Mouse (Mus musculus) heart, embryonic 15.5 days (tissue): ENCODE measurements around the gene Atg101. TPM values are rescaled to one million over a fixed set of nuclear protein-coding genes. Genes with fewer than 3 reads are reported as not detected.

ENCODE experiments used
- ATAC-seq: fragments of 200-750 bp; cut with Nextera tagmentation; replicated peaks from 2 replicates; pipeline ENCODE4 v1.8.0; 2017; ENCODE audit warnings: low read depth, moderate TSS enrichment; ENCODE audit not compliant: insufficient number of reproducible peaks, insufficient read depth, low FRiP score
- H3K27ac ChIP-seq: fragments of 300-500 bp; sonication (generic); 2 replicates; pipeline ENCODE4 v1.5.1; 2015; ENCODE audit warnings: mild to moderate bottlenecking, inconsistent platforms
- H3K27me3 ChIP-seq: fragments of 300-500 bp; sonication (generic); 2 replicates; pipeline ENCODE4 v1.6.1; 2015; ENCODE audit warnings: inconsistent platforms
- H3K36me3 ChIP-seq: fragments of 300-500 bp; sonication (generic); 2 replicates; pipeline ENCODE4 v1.6.1; 2015; ENCODE audit warnings: mild to moderate bottlenecking, inconsistent platforms
- H3K4me1 ChIP-seq: fragments of 300-500 bp; sonication (generic); replicated peaks from 2 replicates; pipeline ENCODE4 v1.6.1; 2015; ENCODE audit warnings: inconsistent platforms
- H3K4me2 ChIP-seq: fragments of 300-500 bp; sonication (generic); 2 replicates; pipeline ENCODE4 v1.6.1; 2015; ENCODE audit warnings: inconsistent platforms, mild to moderate bottlenecking, moderate library complexity
- H3K4me3 ChIP-seq: fragments of 300-500 bp; sonication (generic); 2 replicates; pipeline ENCODE4 v1.5.1; 2015; ENCODE audit warnings: mild to moderate bottlenecking, inconsistent platforms
- H3K9ac ChIP-seq: fragments of 300-500 bp; sonication (generic); 2 replicates; pipeline ENCODE4 v1.6.1; 2015; ENCODE audit warnings: mild to moderate bottlenecking, inconsistent platforms
- H3K9me3 ChIP-seq: fragments of 300-500 bp; sonication (generic); replicated peaks from 2 replicates; pipeline ENCODE4 v1.6.1; 2016; ENCODE audit warnings: inconsistent platforms
- WGBS: fragments of 180-500 bp; shearing (Covaris S2); methylation state at CpG from one replicate; pipeline ENCODE4 v1.1.7; 2015; ENCODE audit warnings: mixed read lengths; 5-methylcytosine and 5-hydroxymethylcytosine counted together
- polyA plus RNA-seq: library from polyadenylated mRNA; unstranded; fragments of >200 nt; fragmentation: Nextera tagmentation; extraction: Ambion mirVana; gene quantifications from 2 replicates; pipeline ENCODE4 v1.2.1, GENCODE M21; 2015

Gene Atg101
- polyA plus RNA-seq, 1 experiment from 2014 or later: 52.0 TPM

GRCm38 (mm10) chr15:101242645-101243044, 41.4 kb upstream of the Atg101 start:
- peak overlapping the region; percentile 98 for H3K27ac ChIP-seq
- no peaks in the 10 kb centered on the region for H3K27me3 ChIP-seq
- no peaks in the 10 kb centered on the region for H3K9me3 ChIP-seq
- WGBS: 21% methylated on average over 8 of the region's 8 CpGs
- peaks cover 55% of the 10 kb centered on the region for H3K4me1 ChIP-seq
- H3K9ac ChIP-seq: peak overlapping the region; percentile 47; the same call in 1 of the 2 replicates
- no peak overlapping the region for H3K4me3 ChIP-seq
- H3K4me2 ChIP-seq: no peak overlapping the region; the same call in 1 of the 2 replicates
- no peaks in the 10 kb centered on the region for H3K36me3 ChIP-seq
- no peak for ATAC-seq

GRCm38 (mm10) chr15:101244012-101244411, 40.1 kb upstream of the Atg101 start:
- Histone ChIP-seq H3K9me3 (no peaks in the 10 kb centered on the region), H3K27ac (0 out of 2 replicates have a peak overlapping the region, but pooled peaks have one; percentile 9), H3K4me1 (peaks cover 62% of the 10 kb centered on the region), H3K4me3 (no peak overlapping the region), H3K4me2 (no peak overlapping the region), H3K36me3 (no peaks in the 10 kb centered on the region), H3K9ac (no peak overlapping the region), H3K27me3 (no peaks in the 10 kb centered on the region)
- WGBS: 66% methylated on average over 3 of the region's 3 CpGs
- ATAC-seq: no peak

- H3K9ac ChIP-seq: peak overlapping the region; percentile 55
- H3K27ac ChIP-seq: peak overlapping the region; percentile 94
- H3K27me3 ChIP-seq: no peaks in the 10 kb centered on the region
- 2% methylated on average over 54 of the region's 56 CpGs for WGBS
- H3K9me3 ChIP-seq: no peaks in the 10 kb centered on the region
- peak overlapping the region; percentile 73 for H3K4me2 ChIP-seq
- peaks cover 54% of the 10 kb centered on the region for H3K4me1 ChIP-seq
- peak; percentile 95 for ATAC-seq
- H3K4me3 ChIP-seq: peak overlapping the region; percentile 49
- H3K36me3 ChIP-seq: no peaks in the 10 kb centered on the region
These were observed 37.6 kb upstream of the Atg101 start for GRCm38 (mm10) chr15:101246231-101247154.

- Histone ChIP-seq H3K27me3 (no peaks in the 10 kb centered on the region), H3K36me3 (no peaks in the 10 kb centered on the region), H3K4me1 (peaks cover 48% of the 10 kb centered on the region), H3K4me2 (peak overlapping the region; percentile 73), H3K9me3 (no peaks in the 10 kb centered on the region), H3K27ac (peak overlapping the region; percentile 94), H3K4me3 (peak overlapping the region; percentile 49; the same call in 1 of the 2 replicates), H3K9ac (no peak overlapping the region)
- ATAC-seq: no peak
- WGBS: 86% methylated on average over 1 of the region's 1 CpGs
These were observed 36.9 kb upstream of the Atg101 start for GRCm38 (mm10) chr15:101247155-101247498.

- peak overlapping the region; percentile 94 for H3K27ac ChIP-seq
- ATAC-seq: no peak
- H3K36me3 ChIP-seq: no peaks in the 10 kb centered on the region
- WGBS: 15% methylated on average over 5 of the region's 5 CpGs
- peak overlapping the region; percentile 35; the same call in 1 of the 2 replicates for H3K9ac ChIP-seq
- H3K4me1 ChIP-seq: peaks cover 40% of the 10 kb centered on the region
- H3K4me2 ChIP-seq: peak overlapping the region; percentile 38; the same call in 1 of the 2 replicates
- no peaks in the 10 kb centered on the region for H3K27me3 ChIP-seq
- H3K9me3 ChIP-seq: no peaks in the 10 kb centered on the region
- no peak overlapping the region for H3K4me3 ChIP-seq
These were observed 35.9 kb upstream of the Atg101 start for GRCm38 (mm10) chr15:101248029-101248710.

GRCm38 (mm10) chr15:101250220-101250800, 33.8 kb upstream of the Atg101 start:
- no peaks in the 10 kb centered on the region for H3K9me3 ChIP-seq
- no peak for ATAC-seq
- WGBS: 66% methylated on average over 9 of the region's 9 CpGs

GRCm38 (mm10) chr15:101251930-101252329, 32.1 kb upstream of the Atg101 start:
- Histone ChIP-seq H3K27ac (no peak overlapping the region), H3K9ac (no peak overlapping the region), H3K9me3 (no peaks in the 10 kb centered on the region), H3K4me1 (peaks cover 54% of the 10 kb centered on the region), H3K4me3 (no peak overlapping the region), H3K4me2 (no peak overlapping the region), H3K27me3 (no peaks in the 10 kb centered on the region), H3K36me3 (no peaks in the 10 kb centered on the region)
- WGBS: 90% methylated on average over 5 of the region's 5 CpGs
- no peak for ATAC-seq

More at GRCm38 (mm10) chr15:101250220-101250800, 33.8 kb upstream of the Atg101 start:
- no peak overlapping the region for H3K4me2 ChIP-seq
- no peaks in the 10 kb centered on the region for H3K36me3 ChIP-seq
- peaks cover 47% of the 10 kb centered on the region for H3K4me1 ChIP-seq
- H3K4me3 ChIP-seq: no peak overlapping the region
- no peaks in the 10 kb centered on the region for H3K27me3 ChIP-seq
- H3K27ac ChIP-seq: no peak overlapping the region
- H3K9ac ChIP-seq: no peak overlapping the region

- Histone ChIP-seq H3K4me3 (no peak overlapping the region), H3K36me3 (no peaks in the 10 kb centered on the region), H3K9me3 (no peaks in the 10 kb centered on the region), H3K4me1 (peaks cover 52% of the 10 kb centered on the region), H3K27ac (no peak overlapping the region), H3K9ac (no peak overlapping the region), H3K27me3 (no peaks in the 10 kb centered on the region), H3K4me2 (no peak overlapping the region)
- 76% methylated on average over 6 of the region's 6 CpGs for WGBS
- ATAC-seq: no peak
These were observed 31.5 kb upstream of the Atg101 start for GRCm38 (mm10) chr15:101252614-101253013.

GRCm38 (mm10) chr15:101253563-101253885, 30.5 kb upstream of the Atg101 start:
- peak overlapping the region; percentile 60 for H3K4me3 ChIP-seq
- H3K4me1 ChIP-seq: peaks cover 44% of the 10 kb centered on the region
- 22% methylated on average over 3 of the region's 3 CpGs for WGBS
- peak overlapping the region; percentile 83 for H3K4me2 ChIP-seq
- peak overlapping the region; percentile 86 for H3K9ac ChIP-seq
- H3K36me3 ChIP-seq: no peaks in the 10 kb centered on the region
- H3K27me3 ChIP-seq: no peaks in the 10 kb centered on the region
- no peak for ATAC-seq
- peak overlapping the region; percentile 70 for H3K27ac ChIP-seq
- no peaks in the 10 kb centered on the region for H3K9me3 ChIP-seq

- H3K27me3 ChIP-seq: no peaks in the 10 kb centered on the region
- peak; percentile 70 for ATAC-seq
- no peaks in the 10 kb centered on the region for H3K36me3 ChIP-seq
- H3K9me3 ChIP-seq: no peaks in the 10 kb centered on the region
- H3K4me3 ChIP-seq: peak within 1 kb of the TSS; percentile 60
- H3K9ac ChIP-seq: peak within 1 kb of the TSS; percentile 86
- H3K4me2 ChIP-seq: peak within 1 kb of the TSS; percentile 83
- 2% methylated on average over 81 of the region's 82 CpGs for WGBS
- peaks cover 38% of the 10 kb centered on the region for H3K4me1 ChIP-seq
- H3K27ac ChIP-seq: peak within 1 kb of the TSS; percentile 70
These were observed 29.9 kb upstream of the Atg101 start, which contains the start of gene Nr4a1 for GRCm38 (mm10) chr15:101253886-101254795. Gene Nr4a1, plus strand, starts transcription at chr15:101254269.
